Mouse (Mus musculus) MEL (cell line): ENCODE data around the gene Rab37. TPM values are rescaled to one million over a fixed set of nuclear protein-coding genes. Genes with fewer than 3 reads are reported as not detected.
A peak's percentile ranks its signal among the peaks of the same experiment; 100 is the strongest.

Source experiments
- DNase-seq: peaks from one replicate; pipeline ENCODE4 v3.0.0; 2011; ENCODE audit warnings: low read depth, low spot score
- H3K27ac ChIP-seq: 2 replicates; pipeline ENCODE4 v1.5.1; 2012; ENCODE audit warnings: low read depth, mild to moderate bottlenecking, control low read depth, low read length, moderate library complexity; ENCODE audit not compliant: control insufficient read depth
- H3K27me3 ChIP-seq, 2 experiments: fragments of 150-350 bp in 1 of 2; sonication (generic) in 1 of 2; 2 replicates each; pipeline ENCODE4 v1.6.1; 2012; ENCODE audit warnings: low read length in 2 of 2, mild to moderate bottlenecking in 2 of 2, improper control_type of control experiment in 1 of 2, moderate library complexity in 1 of 2; ENCODE audit not compliant: insufficient read depth in 2 of 2, control insufficient read depth in 1 of 2
- H3K36me3 ChIP-seq, 2 experiments: 2 replicates each; pipeline ENCODE4 v1.6.1; 2012 to 2014; ENCODE audit warnings: low read length in 2 of 2, improper control_type of control experiment in 1 of 2, inconsistent platforms in 1 of 2, mild to moderate bottlenecking in 1 of 2; ENCODE audit not compliant: insufficient read depth in 2 of 2, control insufficient read depth in 1 of 2
- H3K4me1 ChIP-seq, 2 experiments: fragments of 150-350 bp in 1 of 2; sonication (generic) in 1 of 2; 2 replicates each; pipeline ENCODE4 v1.6.1; 2012; ENCODE audit warnings: low read length in 2 of 2, improper control_type of control experiment in 1 of 2, mild to moderate bottlenecking in 1 of 2; ENCODE audit not compliant: insufficient read depth in 2 of 2, control insufficient read depth in 1 of 2
- H3K4me3 ChIP-seq, 2 experiments: fragments of 150-350 bp in 1 of 2; sonication (generic) in 1 of 2; 2 replicates each; pipeline ENCODE4 v1.5.1; 2012; ENCODE audit warnings: low read depth in 2 of 2, low read length in 2 of 2, mild to moderate bottlenecking in 2 of 2, moderate library complexity in 2 of 2, control low read depth in 1 of 2, improper control_type of control experiment in 1 of 2; ENCODE audit not compliant: control insufficient read depth in 1 of 2, insufficient read depth in 1 of 2
- H3K79me2 ChIP-seq: 2 replicates; pipeline ENCODE4 v1.6.1; 2012; ENCODE audit warnings: mild to moderate bottlenecking, low read length, moderate library complexity; ENCODE audit not compliant: control insufficient read depth, poor library complexity, insufficient read depth
- H3K9ac ChIP-seq: 2 replicates; pipeline ENCODE4 v1.6.1; 2012; ENCODE audit warnings: low read depth, mild to moderate bottlenecking, control low read depth, low read length, moderate library complexity; ENCODE audit not compliant: control insufficient read depth, poor library complexity, severe bottlenecking
- H3K9me3 ChIP-seq: fragments of 150-350 bp; sonication (generic); replicated peaks from 2 replicates; pipeline ENCODE4 v1.6.1; 2012; ENCODE audit warnings: mild to moderate bottlenecking, low read length, improper control_type of control experiment, moderate library complexity; ENCODE audit not compliant: insufficient read depth
- BHLHE40 ChIP-seq: IDR thresholded peaks from 2 replicates; pipeline ENCODE4 v1.6.1; 2012; ENCODE audit warnings: low read depth, mild to moderate bottlenecking, inconsistent platforms, low read length, improper control_type of control experiment, borderline replicate concordance
- CHD1 ChIP-seq: IDR thresholded peaks from 2 replicates; pipeline ENCODE4 v1.6.1; 2012; ENCODE audit warnings: low read depth, mild to moderate bottlenecking, inconsistent platforms, low read length, improper control_type of control experiment
- CTCF ChIP-seq, 3 experiments: IDR thresholded peaks in 2 of 3; conservative IDR thresholded peaks in 1 of 3; 2 replicates each; pipeline ENCODE4 v1.5.1; 2011 to 2012; ENCODE audit warnings: low read length in 3 of 3, low read depth in 2 of 3, mild to moderate bottlenecking in 2 of 3, improper control_type of control experiment in 1 of 3, inconsistent platforms in 1 of 3, mixed read lengths in 1 of 3, moderate library complexity in 1 of 3; ENCODE audit not compliant: control insufficient read depth in 1 of 3, insufficient read depth in 1 of 3, poor library complexity in 1 of 3, severe bottlenecking in 1 of 3
- E2F4 ChIP-seq: IDR thresholded peaks from 2 replicates; pipeline ENCODE4 v1.6.1; 2011; ENCODE audit warnings: low read depth, low read length, improper control_type of control experiment, borderline replicate concordance
- ELF1 ChIP-seq: IDR thresholded peaks from 2 replicates; pipeline ENCODE4 v1.6.1; 2014; ENCODE audit warnings: low read depth, mild to moderate bottlenecking, inconsistent platforms, low read length, improper control_type of control experiment, moderate library complexity
- EP300 ChIP-seq, 2 experiments: IDR thresholded peaks; 2 replicates each; pipeline ENCODE4 v1.6.1; 2011; ENCODE audit warnings: improper control_type of control experiment in 2 of 2, low read length in 2 of 2, low read depth in 1 of 2, mild to moderate bottlenecking in 1 of 2
- ETS1 ChIP-seq: IDR thresholded peaks from 2 replicates; pipeline ENCODE4 v1.6.1; 2012; ENCODE audit warnings: low read depth, mild to moderate bottlenecking, inconsistent platforms, low read length, improper control_type of control experiment, moderate library complexity
- GABPA ChIP-seq: IDR thresholded peaks from 2 replicates; pipeline ENCODE4 v1.6.1; 2012; ENCODE audit warnings: low read depth, mild to moderate bottlenecking, inconsistent platforms, low read length, improper control_type of control experiment, moderate library complexity
- GATA1 ChIP-seq: IDR thresholded peaks from 2 replicates; pipeline ENCODE4 v1.6.1; 2011; ENCODE audit warnings: low read depth, low read length, improper control_type of control experiment
- MAFK ChIP-seq: IDR thresholded peaks from 2 replicates; pipeline ENCODE4 v1.6.1; 2011; ENCODE audit warnings: low read depth, mild to moderate bottlenecking, low read length, improper control_type of control experiment, borderline replicate concordance
- MAX ChIP-seq: IDR thresholded peaks from 2 replicates; pipeline ENCODE4 v1.6.1; 2011; ENCODE audit warnings: low read length, improper control_type of control experiment
- MEF2A ChIP-seq: IDR thresholded peaks from 2 replicates; pipeline ENCODE4 v1.6.1; 2014; ENCODE audit warnings: low read depth, mild to moderate bottlenecking, inconsistent platforms, low read length, improper control_type of control experiment; ENCODE audit not compliant: poor library complexity, insufficient replicate concordance, severe bottlenecking; ENCODE audit errors: extremely low read depth
- MXI1 ChIP-seq: IDR thresholded peaks from 2 replicates; pipeline ENCODE4 v1.6.1; 2011; ENCODE audit warnings: mild to moderate bottlenecking, low read depth, low read length, improper control_type of control experiment
- NELFE ChIP-seq: IDR thresholded peaks from 2 replicates; pipeline ENCODE4 v1.6.1; 2011; ENCODE audit warnings: low read depth, low read length, improper control_type of control experiment
- NRF1 ChIP-seq: IDR thresholded peaks from 2 replicates; pipeline ENCODE4 v1.6.1; 2014; ENCODE audit warnings: low read depth, mild to moderate bottlenecking, inconsistent platforms, low read length, improper control_type of control experiment, moderate library complexity; ENCODE audit not compliant: poor library complexity, insufficient read depth, severe bottlenecking
- POLR2A ChIP-seq, 2 experiments: IDR thresholded peaks; 2 replicates each; pipeline ENCODE4 v1.6.1; 2011 to 2012; ENCODE audit warnings: low read length in 2 of 2, mild to moderate bottlenecking in 2 of 2, control low read depth in 1 of 2, improper control_type of control experiment in 1 of 2, low read depth in 1 of 2, moderate library complexity in 1 of 2; ENCODE audit not compliant: control insufficient read depth in 1 of 2, insufficient read depth in 1 of 2, poor library complexity in 1 of 2
- POLR2AphosphoS2 ChIP-seq: IDR thresholded peaks from 2 replicates; pipeline ENCODE4 v1.6.1; 2011; ENCODE audit warnings: low read length, improper control_type of control experiment
- RCOR1 ChIP-seq: IDR thresholded peaks from 2 replicates; pipeline ENCODE4 v1.6.1; 2012; ENCODE audit warnings: low read depth, mild to moderate bottlenecking, inconsistent platforms, low read length, improper control_type of control experiment
- SIN3A ChIP-seq: IDR thresholded peaks from 2 replicates; pipeline ENCODE4 v1.6.1; 2012; ENCODE audit warnings: low read length, improper control_type of control experiment, inconsistent platforms
- TCF12 ChIP-seq: IDR thresholded peaks from 2 replicates; pipeline ENCODE4 v1.6.1; 2014; ENCODE audit warnings: low read depth, mild to moderate bottlenecking, inconsistent platforms, low read length, improper control_type of control experiment, moderate library complexity
- UBTF ChIP-seq: IDR thresholded peaks from 2 replicates; pipeline ENCODE4 v1.6.1; 2012; ENCODE audit warnings: low read depth, mild to moderate bottlenecking, inconsistent platforms, low read length, improper control_type of control experiment, moderate library complexity, borderline replicate concordance; ENCODE audit not compliant: insufficient read depth
- USF1 ChIP-seq: IDR thresholded peaks from 2 replicates; pipeline ENCODE4 v1.6.1; 2014; ENCODE audit warnings: low read depth, mild to moderate bottlenecking, inconsistent platforms, low read length, improper control_type of control experiment, moderate library complexity
- USF2 ChIP-seq, 2 experiments: IDR thresholded peaks; 2 replicates each; pipeline ENCODE4 v1.6.1; 2011 to 2012; ENCODE audit warnings: improper control_type of control experiment in 2 of 2, low read length in 2 of 2, borderline replicate concordance in 1 of 2, inconsistent platforms in 1 of 2, low read depth in 1 of 2, mild to moderate bottlenecking in 1 of 2; ENCODE audit not compliant: insufficient read depth in 1 of 2
- ZC3H11A ChIP-seq: IDR thresholded peaks from 2 replicates; pipeline ENCODE4 v1.6.1; 2012; ENCODE audit warnings: low read depth, mild to moderate bottlenecking, inconsistent platforms, low read length, improper control_type of control experiment
- ZMIZ1 ChIP-seq: IDR thresholded peaks from 2 replicates; pipeline ENCODE4 v1.6.1; 2012; ENCODE audit warnings: low read depth, mild to moderate bottlenecking, inconsistent platforms, low read length, improper control_type of control experiment, moderate library complexity
- polyA plus RNA-seq, 2 experiments: library from polyadenylated mRNA; stranded (reverse) in 1 of 2; unstranded in 1 of 2; fragments of >175 nt in 1 of 2; fragments of >200 nt in 1 of 2; gene quantifications; 2 replicates each; pipeline versions ENCODE4 v1.2.1 to v1.2.4; 2012; ENCODE audit warnings: low replicate concordance in 2 of 2, low read depth in 1 of 2; ENCODE audit not compliant: insufficient read length in 2 of 2, insufficient read depth in 1 of 2, missing spikeins in 1 of 2
- total RNA-seq: library from RNA; depleted of rRNA; stranded (reverse); fragments of 300-350 nt; gene quantifications from 2 replicates; pipeline ENCODE4 v1.2.3, GENCODE M21; 2012

The Rab37 gene
- total and polyA plus RNA-seq, 3 experiments, result 14.6 to 20.6 TPM; not detected in 1

DNA sequence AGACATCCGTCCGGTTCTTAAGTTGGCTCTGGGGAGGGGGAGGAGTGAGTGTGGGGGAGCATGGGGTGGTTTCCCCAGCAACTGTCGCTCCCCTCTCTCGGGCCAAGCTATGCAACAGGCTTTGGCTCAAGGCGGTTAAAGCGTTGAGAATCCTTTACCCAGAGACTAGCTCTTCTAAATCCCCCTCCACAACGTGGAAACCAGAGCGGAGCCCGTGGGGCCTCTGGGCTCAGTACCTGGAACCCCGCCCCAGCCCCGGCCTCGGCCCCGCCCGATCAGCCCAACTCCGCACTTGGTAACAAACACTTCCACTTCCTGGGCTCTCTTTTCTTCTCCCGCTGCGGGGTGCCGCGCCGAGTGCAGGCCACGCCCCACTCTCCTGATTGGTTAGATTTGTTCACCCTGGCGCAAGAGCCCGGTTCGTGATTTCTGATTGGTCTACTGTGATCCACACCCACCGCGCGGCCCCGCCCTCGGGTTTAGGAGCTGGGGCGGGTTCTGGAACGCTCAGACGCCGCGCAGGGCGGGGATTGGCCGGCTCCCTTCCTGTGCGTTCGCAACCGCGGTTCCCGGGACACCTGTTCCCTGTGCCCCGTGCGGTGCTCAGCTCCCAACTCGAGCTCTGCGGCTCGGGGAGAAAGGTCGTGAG lies 71.7 kb downstream of the Rab37 start, which contains the start of gene Slc9a3r1 (continued):
- TF ChIP-seq USF1, result no peak
- no peak for TF ChIP-seq CHD1
- TF ChIP-seq CTCF (IDR thresholded peaks at IDR 0.05 in 2 of 3, conservative IDR thresholded peaks at IDR 0.05 in 1 of 3; ENCODE audit: control insufficient read depth in 1 of 3, insufficient read depth in 1 of 3, low read depth in 2 of 3, low read length in 3 of 3, poor library complexity in 1 of 3, severe bottlenecking in 1 of 3), result no peak
- TF ChIP-seq, all 39 proteins: peak for 16

DNA sequence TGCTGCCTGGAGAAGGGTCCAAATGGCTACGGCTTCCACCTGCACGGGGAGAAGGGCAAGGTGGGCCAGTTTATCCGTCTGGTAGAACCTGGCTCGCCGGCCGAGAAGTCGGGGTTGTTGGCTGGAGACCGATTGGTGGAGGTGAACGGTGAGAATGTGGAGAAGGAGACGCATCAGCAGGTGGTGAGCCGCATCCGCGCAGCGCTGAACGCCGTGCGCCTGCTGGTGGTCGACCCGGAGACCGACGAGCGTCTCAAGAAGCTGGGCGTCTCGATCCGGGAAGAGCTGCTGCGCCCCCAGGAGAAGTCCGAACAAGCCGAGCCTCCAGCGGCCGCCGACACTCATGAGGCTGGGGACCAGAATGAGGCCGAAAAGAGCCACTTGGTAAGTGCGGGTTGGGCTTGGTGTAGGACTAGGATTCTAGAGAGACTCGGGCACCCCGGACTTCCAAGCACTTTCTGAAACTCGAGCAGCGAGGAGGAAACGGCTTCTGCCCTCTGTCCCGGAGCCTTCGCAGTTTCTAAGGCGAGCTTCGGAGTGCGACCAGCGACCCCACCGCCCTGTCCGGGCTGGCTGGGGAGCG lies 72.4 kb downstream of the Rab37 start:
- Histone ChIP-seq H3K9me3 (no peaks in the 10 kb centered on the region), H3K27me3 (no peaks in the 10 kb centered on the region), H3K79me2 (peaks cover 40% of the 10 kb centered on the region), H3K27ac (peak overlapping the region; percentile 49), H3K4me1 (peaks cover 3 to 32% of the 10 kb centered on the region in 2 experiments), H3K4me3 (peak overlapping the region; percentile 82 to 94), H3K36me3 (peaks cover 0 to 16% of the 10 kb centered on the region in 2 experiments; a peak in 2 of 4 replicates), H3K9ac (peak overlapping the region; percentile 90)
- TF ChIP-seq UBTF, result peak; percentile 32; the same call in 1 of the 2 replicates
- no peak for TF ChIP-seq MAFK
- no peak for TF ChIP-seq GATA1
- no peak for TF ChIP-seq USF2 (IDR thresholded peaks at IDR 0.05; ENCODE audit: borderline replicate concordance in 1 of 2, insufficient read depth in 1 of 2, low read depth in 1 of 2, low read length in 2 of 2)
- TF ChIP-seq MEF2A, result no peak
- no peak for TF ChIP-seq NRF1
- TF ChIP-seq ZC3H11A, result no peak
- peak; percentile 80; the same call in 1 of the 2 replicates for TF ChIP-seq CHD1
- TF ChIP-seq MXI1, result peak; percentile 74
- TF ChIP-seq SIN3A, result peak; percentile 61; the same call in 1 of the 2 replicates
- no peak for TF ChIP-seq ZMIZ1
- TF ChIP-seq ELF1, result no peak
- TF ChIP-seq EP300 (IDR thresholded peaks at IDR 0.05; ENCODE audit: low read depth in 1 of 2, low read length in 2 of 2), result no peak
- TF ChIP-seq CTCF (IDR thresholded peaks at IDR 0.05 in 2 of 3, conservative IDR thresholded peaks at IDR 0.05 in 1 of 3; ENCODE audit: control insufficient read depth in 1 of 3, insufficient read depth in 1 of 3, low read depth in 2 of 3, low read length in 3 of 3, poor library complexity in 1 of 3, severe bottlenecking in 1 of 3), result peak in 1 of 3 experiments; percentile 28; a peak in 3 of 6 replicates
- TF ChIP-seq NELFE, result no peak
- 0 out of 2 replicates have a peak, but pooled peaks have one; percentile 30 for TF ChIP-seq TCF12
- no peak for TF ChIP-seq E2F4
- no peak for TF ChIP-seq POLR2A (IDR thresholded peaks at IDR 0.05; ENCODE audit: control insufficient read depth in 1 of 2, insufficient read depth in 1 of 2, low read depth in 1 of 2, low read length in 2 of 2, poor library complexity in 1 of 2)
- no peak for TF ChIP-seq BHLHE40
- no peak for TF ChIP-seq GABPA
- TF ChIP-seq MAX, result peak; percentile 14; the same call in 1 of the 2 replicates
- 0 out of 2 replicates have a peak, but pooled peaks have one; percentile 1 for TF ChIP-seq RCOR1
- TF ChIP-seq POLR2AphosphoS2, result no peak
- no peak for TF ChIP-seq ETS1
- peak; percentile 82 for DNase-seq
